Mouse (Mus musculus) G1E (cell line): ENCODE results near the gene Ubxn6. TPM values are rescaled to one million over a fixed set of nuclear protein-coding genes. Genes with fewer than 3 reads are reported as not detected.

Experiments
- ATAC-seq: 2 replicates; pipeline ENCODE4 v1.8.0; 2016; ENCODE audit warnings: mild to moderate bottlenecking; ENCODE audit not compliant: insufficient number of reproducible peaks, poor library complexity, low FRiP score, severe bottlenecking; ENCODE audit errors: extremely low read depth
- DNase-seq: peaks from one replicate; pipeline ENCODE4 v3.0.0; 2012; ENCODE audit warnings: low spot score
- H3K27me3 ChIP-seq: 2 replicates; pipeline ENCODE4 v1.6.1; 2012; ENCODE audit warnings: mild to moderate bottlenecking, low read length, inconsistent platforms; ENCODE audit not compliant: insufficient read depth
- H3K36me3 ChIP-seq: replicated peaks from 2 replicates; pipeline ENCODE3; 2012; ENCODE audit warnings: mild to moderate bottlenecking, inconsistent platforms
- H3K4me1 ChIP-seq: 2 replicates; pipeline ENCODE4 v1.6.1; 2012; ENCODE audit warnings: low read depth, low read length, inconsistent platforms, mixed read lengths; ENCODE audit not compliant: insufficient read depth
- H3K4me3 ChIP-seq: 2 replicates; pipeline ENCODE4 v1.5.1; 2012; ENCODE audit warnings: low read depth, mild to moderate bottlenecking, inconsistent platforms, low read length, moderate library complexity, mixed read lengths
- H3K9me3 ChIP-seq: replicated peaks from 2 replicates; pipeline ENCODE4 v1.6.1; 2012; ENCODE audit warnings: inconsistent platforms
- CTCF ChIP-seq: IDR thresholded peaks from 2 replicates; pipeline ENCODE4 v1.5.1; 2012; ENCODE audit warnings: low read depth, low read length, inconsistent platforms, mixed read lengths
- GATA1 ChIP-seq: IDR thresholded peaks from 2 replicates; pipeline ENCODE4 v1.6.1; 2012; ENCODE audit warnings: borderline replicate concordance, low read length, inconsistent platforms, mixed read lengths
- GATA2 ChIP-seq: IDR thresholded peaks from 2 replicates; pipeline ENCODE4 v1.6.1; 2012; ENCODE audit warnings: low read depth, low read length, inconsistent platforms, borderline replicate concordance
- POLR2AphosphoS5 ChIP-seq: IDR thresholded peaks from 2 replicates; pipeline ENCODE4 v1.6.1; 2012; ENCODE audit warnings: low read depth, low read length, inconsistent platforms; ENCODE audit not compliant: insufficient replicate concordance
- TAL1 ChIP-seq: conservative IDR thresholded peaks from 2 replicates; pipeline ENCODE4 v1.6.1; 2012; ENCODE audit warnings: low read depth, low read length, inconsistent platforms, mixed read lengths
- polyA plus RNA-seq: library from polyadenylated mRNA; stranded (reverse); fragments of >175 nt; gene quantifications from 2 replicates; pipeline ENCODE4 v1.2.3, GENCODE M21; 2012
- total RNA-seq, 2 experiments: library from RNA; stranded (forward) in 1 of 2; stranded (reverse) in 1 of 2; fragments of 200-1000 nt in 1 of 2; fragments of >200 nt in 1 of 2; fragmentation: Nextera tagmentation in 1 of 2; gene quantifications; 2 replicates each; pipeline ENCODE4 v1.2.3; 2014 to 2017

The Ubxn6 gene
- total and polyA plus RNA-seq, 3 experiments = 9.0 to 21.4 (median 19.1) TPM

GRCm38 (mm10) chr17:56040030-56040856, 34.6 kb downstream of the Ubxn6 start, which contains the start of gene Chaf1a:
TSS of gene Chaf1a (plus strand) at chr17:56040439.
- TF ChIP-seq GATA1 = no peak
- TF ChIP-seq CTCF = no peak
- no peak for TF ChIP-seq POLR2AphosphoS5
- TF ChIP-seq GATA2 = no peak
- TF ChIP-seq TAL1 = no peak
- H3K4me3 ChIP-seq = peak within 1 kb of the TSS; percentile 77
- ATAC-seq (peak; percentile 82), DNase-seq (peak; percentile 97)
- peaks cover 35% of the 10 kb centered on the region for H3K36me3 ChIP-seq
- H3K4me1 ChIP-seq = peaks cover 59% of the 10 kb centered on the region
- no peaks in the 10 kb centered on the region for H3K27me3 ChIP-seq
- no peaks in the 10 kb centered on the region for H3K9me3 ChIP-seq

GRCm38 (mm10) chr17:56039345-56039744, 35.5 kb downstream of the Ubxn6 start:
- peaks cover 63% of the 10 kb centered on the region for H3K4me1 ChIP-seq
- peaks cover 35% of the 10 kb centered on the region for H3K36me3 ChIP-seq
- H3K4me3 ChIP-seq = peak overlapping the region; percentile 77; the same call in 1 of the 2 replicates
- ATAC-seq (no peak), DNase-seq (no peak)
- TF ChIP-seq POLR2AphosphoS5 = no peak
- no peak for TF ChIP-seq TAL1
- TF ChIP-seq GATA1 = no peak
- TF ChIP-seq CTCF = no peak
- TF ChIP-seq GATA2 = no peak
- H3K9me3 ChIP-seq = no peaks in the 10 kb centered on the region
- no peaks in the 10 kb centered on the region for H3K27me3 ChIP-seq

- Histone ChIP-seq H3K4me3 (no peak overlapping the region), H3K9me3 (no peaks in the 10 kb centered on the region), H3K4me1 (peaks cover 64% of the 10 kb centered on the region), H3K27me3 (no peaks in the 10 kb centered on the region), H3K36me3 (peaks cover 35% of the 10 kb centered on the region)
- no peak for ATAC-seq
- TF ChIP-seq CTCF (no peak), GATA1 (no peak), POLR2AphosphoS5 (no peak), TAL1 (no peak), GATA2 (no peak)
- DNase-seq = no peak
Observed at GRCm38 (mm10) chr17:56038583-56039261, 36.1 kb downstream of the Ubxn6 start.

- ATAC-seq = no peak
- H3K36me3 ChIP-seq = peaks cover 36% of the 10 kb centered on the region
- peak overlapping the region; percentile 99 for H3K4me3 ChIP-seq
- peaks cover 63% of the 10 kb centered on the region for H3K4me1 ChIP-seq
- TF ChIP-seq TAL1 (no peak), POLR2AphosphoS5 (no peak), GATA1 (no peak), CTCF (no peak), GATA2 (no peak)
- H3K27me3 ChIP-seq = no peaks in the 10 kb centered on the region
- DNase-seq = no peak
- no peaks in the 10 kb centered on the region for H3K9me3 ChIP-seq
Observed at GRCm38 (mm10) chr17:56036901-56037287, 37.9 kb downstream of the Ubxn6 start.

GRCm38 (mm10) chr17:56036176-56036900, 38.5 kb downstream of the Ubxn6 start, which contains the start of gene Sh3gl1:
TSS of gene Sh3gl1 (minus strand) at chr17:56036635.
- Histone ChIP-seq H3K27me3 (no peaks in the 10 kb centered on the region), H3K4me3 (peak within 1 kb of the TSS; percentile 99), H3K36me3 (peaks cover 37% of the 10 kb centered on the region), H3K4me1 (peaks cover 64% of the 10 kb centered on the region), H3K9me3 (no peaks in the 10 kb centered on the region)
- DNase-seq (peak; percentile 90), ATAC-seq (peak; percentile 66)
- TF ChIP-seq GATA1 (no peak), CTCF (peak; percentile 86)

- H3K9me3 ChIP-seq = no peaks in the 10 kb centered on the region
- peak overlapping the region; percentile 99 for H3K4me3 ChIP-seq
- peaks cover 69% of the 10 kb centered on the region for H3K4me1 ChIP-seq
- no peaks in the 10 kb centered on the region for H3K27me3 ChIP-seq
- DNase-seq (no peak), ATAC-seq (no peak)
- peaks cover 49% of the 10 kb centered on the region for H3K36me3 ChIP-seq
- no peak for TF ChIP-seq POLR2AphosphoS5
- TF ChIP-seq TAL1 = no peak
- no peak for TF ChIP-seq GATA2
- TF ChIP-seq CTCF = no peak
- no peak for TF ChIP-seq GATA1
Observed at GRCm38 (mm10) chr17:56035216-56035615, 39.6 kb downstream of the Ubxn6 start.
